Mouse (Mus musculus) liver, embryonic 14.5 days (tissue): Measurements from ENCODE around the gene Olfr1350.

Experiments
- CTCF ChIP-seq: IDR thresholded peaks from 2 replicates; pipeline ENCODE4 v1.5.1; 2016; ENCODE audit warnings: antibody characterized with exemption, low read depth, control low read depth
- EP300 ChIP-seq: IDR thresholded peaks from 2 replicates; pipeline ENCODE4 v1.6.1; 2016; ENCODE audit warnings: antibody characterized with exemption, low read depth

DNA sequence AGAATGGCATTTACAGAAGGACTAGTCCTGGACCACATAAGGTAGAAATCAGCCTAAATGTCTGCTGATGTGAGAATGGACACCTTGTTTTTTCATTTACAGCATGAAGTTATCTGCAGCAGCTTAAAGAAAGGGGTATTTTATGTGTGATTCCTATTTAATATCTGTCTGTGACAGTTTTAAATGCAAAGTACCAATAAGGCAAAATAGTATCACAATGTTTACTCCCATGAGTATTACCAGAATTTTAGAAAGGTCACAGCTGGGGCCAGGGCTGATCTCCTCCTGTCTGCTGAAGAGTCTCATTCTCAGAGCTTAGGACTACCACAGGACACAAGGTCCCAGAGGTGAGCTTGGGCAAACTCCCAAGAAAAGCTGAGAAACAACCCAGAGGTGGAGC lies at the start of gene Olfr1350:
- TF ChIP-seq CTCF, result no peak
- no peak for TF ChIP-seq EP300
